Mouse (Mus musculus) neural tube, embryonic 13.5 days (tissue): ENCODE results near the gene Ap1ar. TPM values are rescaled to one million over a fixed set of nuclear protein-coding genes. Genes with fewer than 3 reads are reported as not detected.
A peak's percentile ranks its signal among the peaks of the same experiment; 100 is the strongest.
"Not testable (repeated sequence)": the region's sequence is repeated elsewhere in the genome, so short reads cannot be mapped to it uniquely, and the experiment has no call there.

Experiments
- ATAC-seq: fragments of 200-750 bp; cut with Nextera tagmentation; 2 replicates; pipeline ENCODE4 v1.8.0; 2017; ENCODE audit warnings: low read depth, mild to moderate bottlenecking, moderate TSS enrichment, moderate library complexity
- H3K27ac ChIP-seq: fragments of 300-500 bp; sonication (generic); replicated peaks from 2 replicates; pipeline ENCODE4 v1.5.1; 2015; ENCODE audit warnings: moderate library complexity, mild to moderate bottlenecking, inconsistent platforms
- H3K27me3 ChIP-seq: fragments of 300-500 bp; sonication (generic); 2 replicates; pipeline ENCODE4 v1.6.1; 2015; ENCODE audit warnings: mild to moderate bottlenecking, inconsistent platforms
- H3K36me3 ChIP-seq: fragments of 300-500 bp; sonication (generic); 2 replicates; pipeline ENCODE4 v1.6.1; 2015; ENCODE audit warnings: mild to moderate bottlenecking, inconsistent platforms
- H3K4me1 ChIP-seq: fragments of 300-500 bp; sonication (generic); replicated peaks from 2 replicates; pipeline ENCODE4 v1.6.1; 2015; ENCODE audit warnings: inconsistent platforms
- H3K4me2 ChIP-seq: fragments of 300-500 bp; sonication (generic); 2 replicates; pipeline ENCODE4 v1.6.1; 2015; ENCODE audit warnings: inconsistent platforms, mild to moderate bottlenecking, moderate library complexity
- H3K4me3 ChIP-seq: fragments of 300-500 bp; sonication (generic); 2 replicates; pipeline ENCODE4 v1.5.1; 2015; ENCODE audit warnings: mild to moderate bottlenecking, inconsistent platforms
- H3K9ac ChIP-seq: fragments of 300-500 bp; sonication (generic); 2 replicates; pipeline ENCODE4 v1.6.1; 2015; ENCODE audit warnings: moderate library complexity, mild to moderate bottlenecking, inconsistent platforms
- H3K9me3 ChIP-seq: fragments of 300-500 bp; sonication (generic); 2 replicates; pipeline ENCODE4 v1.6.1; 2016; ENCODE audit warnings: inconsistent platforms
- WGBS: fragments of 180-500 bp; shearing (Covaris S2); methylation state at CpG from one replicate; pipeline ENCODE4 v1.1.7; 2015; 5-methylcytosine and 5-hydroxymethylcytosine counted together
- polyA plus RNA-seq: library from polyadenylated mRNA; unstranded; fragments of >200 nt; fragmentation: Nextera tagmentation; extraction: Ambion mirVana; gene quantifications from 2 replicates; pipeline ENCODE4 v1.2.1, GENCODE M21; 2015

Ap1ar gene
- polyA plus RNA-seq, 1 experiment from 2014 or later, result 82.7 TPM

- H3K4me2 ChIP-seq, result peak overlapping the region; percentile 82
- no peaks in the 10 kb centered on the region for H3K36me3 ChIP-seq
- no peak overlapping the region for H3K27ac ChIP-seq
- peak overlapping the region; percentile 65 for H3K9ac ChIP-seq
- WGBS, result under 1% methylated on average over 35 of the region's 36 CpGs
- peak overlapping the region; percentile 55 for H3K4me3 ChIP-seq
- peak; percentile 58 for ATAC-seq
- H3K27me3 ChIP-seq, result peaks cover 58% of the 10 kb centered on the region
- no peaks in the 10 kb centered on the region for H3K9me3 ChIP-seq
- peaks cover 24% of the 10 kb centered on the region for H3K4me1 ChIP-seq
Measured at GRCm38 (mm10) chr3:127790234-127791055, 46.9 kb downstream of the Ap1ar start.

GRCm38 (mm10) chr3:127789500-127790191 is 47.7 kb downstream of the Ap1ar start, which contains the start of gene Tifa:
TSS of gene Tifa (plus strand) at chr3:127789805.
- H3K27me3 ChIP-seq, result peaks cover 58% of the 10 kb centered on the region
- H3K9me3 ChIP-seq, result no peaks in the 10 kb centered on the region
- H3K4me2 ChIP-seq, result peak within 1 kb of the TSS; percentile 82
- H3K9ac ChIP-seq, result peak within 1 kb of the TSS; percentile 65
- peak; percentile 66 for ATAC-seq
- no peak within 1 kb of the TSS for H3K27ac ChIP-seq
- peaks cover 24% of the 10 kb centered on the region for H3K4me1 ChIP-seq
- under 1% methylated on average over 42 of the region's 44 CpGs for WGBS
- H3K36me3 ChIP-seq, result no peaks in the 10 kb centered on the region
- peak within 1 kb of the TSS; percentile 55 for H3K4me3 ChIP-seq

DNA sequence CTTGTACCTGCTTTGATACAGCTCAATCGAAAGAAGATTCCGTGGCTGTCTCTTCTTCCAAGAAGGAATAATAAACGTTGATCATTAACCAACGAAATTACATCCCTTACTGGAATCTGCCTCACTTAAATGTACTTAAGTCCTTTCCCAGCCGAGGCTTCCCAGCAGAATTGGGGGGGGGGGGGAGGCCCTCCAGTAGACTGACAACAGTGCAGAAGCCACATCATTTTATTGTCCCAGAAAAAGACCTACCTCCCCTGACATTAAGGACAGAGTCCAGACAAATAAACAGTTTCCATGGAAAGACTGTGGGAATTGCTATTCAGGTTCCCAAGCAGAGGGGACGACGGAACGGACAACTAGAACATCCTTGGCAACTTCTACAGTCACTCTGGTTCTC is 48.4 kb downstream of the Ap1ar start:
- H3K27me3 ChIP-seq, result peaks cover 58% of the 10 kb centered on the region
- 17% methylated on average over 8 of the region's 8 CpGs for WGBS
- H3K36me3 ChIP-seq, result no peaks in the 10 kb centered on the region
- H3K9ac ChIP-seq, result no peak overlapping the region
- 0 out of 2 replicates have a peak, but pooled peaks have one; percentile 2 for ATAC-seq
- H3K9me3 ChIP-seq, result no peaks in the 10 kb centered on the region
- H3K27ac ChIP-seq, result no peak overlapping the region
- H3K4me1 ChIP-seq, result peaks cover 24% of the 10 kb centered on the region
- peak overlapping the region; percentile 55 for H3K4me3 ChIP-seq
- H3K4me2 ChIP-seq, result peak overlapping the region; percentile 82

DNA sequence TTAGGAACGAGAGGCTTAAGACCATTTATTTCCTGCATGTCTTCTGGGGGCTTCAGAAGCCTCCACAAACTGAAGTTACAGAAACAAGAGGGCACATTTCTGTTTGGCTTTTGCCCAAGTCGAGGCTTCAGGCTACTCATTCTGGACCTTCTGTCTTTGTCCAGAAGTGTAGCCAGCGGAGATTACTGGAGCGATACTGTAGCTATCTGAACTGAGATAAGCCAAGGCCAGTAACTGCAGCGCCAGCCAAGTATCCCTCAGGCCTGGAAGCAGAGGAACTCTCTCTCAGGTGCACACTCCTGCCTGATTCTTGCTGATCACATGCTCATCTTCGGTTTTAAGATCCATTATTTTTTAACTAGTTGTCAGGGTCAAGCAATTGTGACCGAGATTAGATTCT is 49.3 kb downstream of the Ap1ar start:
- Histone ChIP-seq H3K4me2 (no peak overlapping the region), H3K27ac (no peak overlapping the region), H3K36me3 (no peaks in the 10 kb centered on the region), H3K4me1 (peaks cover 24% of the 10 kb centered on the region), H3K27me3 (peaks cover 58% of the 10 kb centered on the region), H3K4me3 (no peak overlapping the region), H3K9ac (no peak overlapping the region), H3K9me3 (no peaks in the 10 kb centered on the region)
- ATAC-seq, result no peak
- 56% methylated on average over 7 of the region's 7 CpGs for WGBS

- H3K4me2 ChIP-seq, result no peak overlapping the region
- no peaks in the 10 kb centered on the region for H3K36me3 ChIP-seq
- peaks cover 24% of the 10 kb centered on the region for H3K4me1 ChIP-seq
- no peak overlapping the region for H3K4me3 ChIP-seq
- H3K9me3 ChIP-seq, result no peaks in the 10 kb centered on the region
- no peak overlapping the region for H3K9ac ChIP-seq
- ATAC-seq, result no peak
- no peak overlapping the region for H3K27ac ChIP-seq
- H3K27me3 ChIP-seq, result peaks cover 53% of the 10 kb centered on the region
Measured at GRCm38 (mm10) chr3:127787032-127787431, 50.3 kb downstream of the Ap1ar start.

GRCm38 (mm10) chr3:127783680-127784079 is 53.6 kb downstream of the Ap1ar start:
- 95% methylated on average over 8 of the region's 8 CpGs for WGBS
- H3K4me2 ChIP-seq, H3K4me1 ChIP-seq, H3K27ac ChIP-seq, H3K9me3 ChIP-seq, H3K4me3 ChIP-seq, H3K36me3 ChIP-seq, H3K9ac ChIP-seq, ATAC-seq: not testable (repeated sequence)
- peaks cover 26% of the 10 kb centered on the region for H3K27me3 ChIP-seq

- no peaks in the 10 kb centered on the region for H3K9me3 ChIP-seq
- peaks cover 19% of the 10 kb centered on the region for H3K27me3 ChIP-seq
- ATAC-seq, result no peak
- WGBS, result 90% methylated on average over 6 of the region's 6 CpGs
- no peak overlapping the region for H3K27ac ChIP-seq
- H3K4me3 ChIP-seq, result no peak overlapping the region
- H3K4me1 ChIP-seq, result peaks cover 6% of the 10 kb centered on the region
- H3K9ac ChIP-seq, result no peak overlapping the region
- H3K36me3 ChIP-seq, result no peaks in the 10 kb centered on the region
- H3K4me2 ChIP-seq, result no peak overlapping the region
Measured at GRCm38 (mm10) chr3:127782921-127783320, 54.4 kb downstream of the Ap1ar start.

DNA sequence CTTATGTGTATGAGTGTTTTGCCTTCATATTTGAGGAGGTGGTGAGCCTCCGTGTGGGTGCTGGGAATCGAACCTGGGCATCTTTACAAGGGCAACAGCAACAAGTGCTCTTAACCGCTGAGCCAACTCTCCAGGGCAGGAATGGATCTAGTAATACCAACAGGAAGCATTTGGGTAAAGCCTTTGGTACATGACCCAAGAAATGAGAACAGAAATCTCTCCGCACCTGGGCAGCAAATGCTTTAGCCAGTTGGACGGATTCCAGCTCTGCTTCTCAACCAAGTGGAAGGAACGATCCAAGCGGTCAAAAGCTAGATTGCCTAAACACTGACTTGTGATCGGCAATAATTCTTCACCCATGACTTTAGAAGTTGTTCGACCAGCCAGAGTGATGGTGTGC is 56.4 kb downstream of the Ap1ar start:
- WGBS, result 90% methylated on average over 9 of the region's 9 CpGs

GRCm38 (mm10) chr3:127780021-127780644 is 57.2 kb downstream of the Ap1ar start, which contains the start of gene Alpk1:
TSS of gene Alpk1 (minus strand) at chr3:127780527.
- H3K9me3 ChIP-seq, result no peaks in the 10 kb centered on the region
- 2% methylated on average over 24 of the region's 24 CpGs for WGBS
- H3K4me3 ChIP-seq, result peak within 1 kb of the TSS; percentile 39
- no peak within 1 kb of the TSS for H3K27ac ChIP-seq
- no peaks in the 10 kb centered on the region for H3K36me3 ChIP-seq
- peaks cover 6% of the 10 kb centered on the region for H3K4me1 ChIP-seq
- H3K9ac ChIP-seq, result 0 out of 2 replicates have a peak within 1 kb of the TSS, but pooled peaks have one; percentile 46
- peak within 1 kb of the TSS; percentile 61 for H3K4me2 ChIP-seq
- peaks cover 5% of the 10 kb centered on the region for H3K27me3 ChIP-seq
- no peak for ATAC-seq

More for the DNA sequence above, 56.4 kb downstream of the Ap1ar start:
- H3K4me1 ChIP-seq, result peaks cover 6% of the 10 kb centered on the region
- no peak for ATAC-seq
- H3K9me3 ChIP-seq, result no peaks in the 10 kb centered on the region
- no peak overlapping the region for H3K4me3 ChIP-seq
- H3K4me2 ChIP-seq, result no peak overlapping the region
- H3K9ac ChIP-seq, result no peak overlapping the region
- no peaks in the 10 kb centered on the region for H3K36me3 ChIP-seq
- no peak overlapping the region for H3K27ac ChIP-seq
- H3K27me3 ChIP-seq, result peaks cover 5% of the 10 kb centered on the region

- H3K36me3 ChIP-seq, result no peaks in the 10 kb centered on the region
- 92% methylated on average over 11 of the region's 11 CpGs for WGBS
- no peaks in the 10 kb centered on the region for H3K9me3 ChIP-seq
- H3K4me1 ChIP-seq, result no peaks in the 10 kb centered on the region
- no peak overlapping the region for H3K9ac ChIP-seq
- no peak overlapping the region for H3K27ac ChIP-seq
- H3K4me2 ChIP-seq, result no peak overlapping the region
- no peak for ATAC-seq
- no peak overlapping the region for H3K4me3 ChIP-seq
- peaks cover 6% of the 10 kb centered on the region; the same call in 1 of the 2 replicates for H3K27me3 ChIP-seq
Measured at GRCm38 (mm10) chr3:127769146-127769545, 68.2 kb downstream of the Ap1ar start.

GRCm38 (mm10) chr3:127765971-127766370 is 71.4 kb downstream of the Ap1ar start:
- Histone ChIP-seq H3K4me2 (no peak overlapping the region), H3K4me3 (no peak overlapping the region), H3K9me3 (no peaks in the 10 kb centered on the region), H3K9ac (no peak overlapping the region), H3K36me3 (no peaks in the 10 kb centered on the region), H3K27ac (no peak overlapping the region), H3K27me3 (peaks cover 23% of the 10 kb centered on the region), H3K4me1 (no peaks in the 10 kb centered on the region)
- ATAC-seq, result no peak
- WGBS, result 77% methylated on average over 3 of the region's 3 CpGs

DNA sequence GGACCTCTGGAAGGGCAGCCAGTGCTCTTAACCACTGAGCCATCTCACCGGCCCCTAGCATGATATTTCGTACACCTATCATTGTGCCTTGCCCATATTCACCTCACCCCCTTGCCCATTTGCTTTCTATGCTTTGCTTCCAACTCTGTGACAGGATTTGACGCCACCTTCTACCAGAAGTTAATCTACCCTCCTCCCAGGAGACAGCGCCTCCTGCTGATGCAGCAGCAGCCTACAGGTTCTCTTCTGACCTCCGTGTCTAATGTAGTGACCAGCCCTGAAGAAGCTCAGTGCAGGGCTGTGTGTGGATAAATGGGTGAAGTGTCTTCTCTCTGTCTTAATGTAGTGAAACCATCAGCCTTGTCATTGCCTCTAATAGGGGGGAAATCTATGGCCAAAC is 72.8 kb downstream of the Ap1ar start:
- WGBS, result 56% methylated on average over 5 of the region's 5 CpGs

More for the DNA sequence above, 72.8 kb downstream of the Ap1ar start:
- H3K27me3 ChIP-seq, result peaks cover 35% of the 10 kb centered on the region
- H3K9me3 ChIP-seq, result no peaks in the 10 kb centered on the region
- H3K4me2 ChIP-seq, result no peak overlapping the region
- H3K27ac ChIP-seq, result no peak overlapping the region
- no peaks in the 10 kb centered on the region for H3K4me1 ChIP-seq
- no peak overlapping the region for H3K4me3 ChIP-seq
- no peaks in the 10 kb centered on the region for H3K36me3 ChIP-seq
- H3K9ac ChIP-seq, result no peak overlapping the region
- no peak for ATAC-seq
